Mouse (Mus musculus) left cerebral cortex, postnatal 10 days (tissue): Measurements from ENCODE around the gene Agtr1a. TPM values are rescaled to one million over a fixed set of nuclear protein-coding genes. Genes with fewer than 3 reads are reported as not detected.

Source experiments
- DNase-seq, 2 experiments: peaks; one replicate each; pipeline ENCODE4 v3.0.0; 2021 to 2022; ENCODE audit warnings: low spot score in 2 of 2, mixed read lengths in 1 of 2; ENCODE audit errors: extremely low spot score in 1 of 2
- intact Hi-C: fragments of 180-260 bp; cut with DNase I; formaldehyde crosslinking; loops from one replicate; pipeline ENCODE4 v1.15.1; 2025
- total RNA-seq, 2 experiments: library from RNA; stranded (reverse); gene quantifications; 2 replicates each; pipeline ENCODE4 v1.2.3; 2021

The Agtr1a gene
- 1 to 10 TPM; 1.0 to 1.4 TPM for total RNA-seq

GRCm38 (mm10) chr13:30336148-30336801 lies at the start of gene Agtr1a:
TSS of gene Agtr1a (plus strand) at chr13:30336441.
- intact Hi-C loops = no loop called here
- DNase-seq = peak; percentile 20 to 53

GRCm38 (mm10) chr13:30310221-30310620 lies 26.0 kb upstream of the Agtr1a start:
- intact Hi-C loops = no loop called here
- DNase-seq = no peak

- no peak for DNase-seq
- intact Hi-C loops = no loop called here
Measured at GRCm38 (mm10) chr13:30324669-30325346, 11.4 kb upstream of the Agtr1a start.

GRCm38 (mm10) chr13:30331061-30331460 lies 5.2 kb upstream of the Agtr1a start:
- intact Hi-C loops = no loop called here
- no peak for DNase-seq

- intact Hi-C loops = no loop called here
- DNase-seq = no peak
Measured at GRCm38 (mm10) chr13:30331851-30332250, 4.4 kb upstream of the Agtr1a start.

- DNase-seq = no peak
- intact Hi-C loops = no loop called here
Measured at GRCm38 (mm10) chr13:30332581-30332980, 3.7 kb upstream of the Agtr1a start.

- intact Hi-C loops = no loop called here
- no peak for DNase-seq
Measured at GRCm38 (mm10) chr13:30334667-30335066, 1.6 kb upstream of the Agtr1a start.

- no peak for DNase-seq
- intact Hi-C loops = no loop called here
Measured at GRCm38 (mm10) chr13:30336913-30337312, 672 bp downstream of the Agtr1a start.

- intact Hi-C loops = no loop called here
- no peak for DNase-seq
Measured at GRCm38 (mm10) chr13:30337646-30338045, 1.4 kb downstream of the Agtr1a start.

GRCm38 (mm10) chr13:30338576-30338975 lies 2.3 kb downstream of the Agtr1a start:
- intact Hi-C loops = no loop called here
- no peak for DNase-seq

GRCm38 (mm10) chr13:30339927-30340326 lies 3.7 kb downstream of the Agtr1a start:
- no peak for DNase-seq
- intact Hi-C loops = no loop called here

- no peak for DNase-seq
Measured at GRCm38 (mm10) chr13:30341987-30342898, 6.0 kb downstream of the Agtr1a start.

GRCm38 (mm10) chr13:30345427-30345913 lies 9.2 kb downstream of the Agtr1a start:
- intact Hi-C loops = no loop called here
- no peak for DNase-seq

More at GRCm38 (mm10) chr13:30341987-30342898, 6.0 kb downstream of the Agtr1a start:
- intact Hi-C loops = no loop called here

- intact Hi-C loops = no loop called here
- DNase-seq = no peak
Measured at GRCm38 (mm10) chr13:30346881-30347280, 10.6 kb downstream of the Agtr1a start.

- no peak for DNase-seq
- intact Hi-C loops = no loop called here
Measured at GRCm38 (mm10) chr13:30348306-30348705, 12.1 kb downstream of the Agtr1a start.

GRCm38 (mm10) chr13:30351966-30352365 lies 15.7 kb downstream of the Agtr1a start:
- DNase-seq = no peak
- intact Hi-C loops = no loop called here

GRCm38 (mm10) chr13:30354991-30355580 lies 18.8 kb downstream of the Agtr1a start:
- intact Hi-C loops = no loop called here
- no peak for DNase-seq

- no peak for DNase-seq
- intact Hi-C loops = no loop called here
Measured at GRCm38 (mm10) chr13:30355979-30356378, 19.7 kb downstream of the Agtr1a start.
